Mouse (Mus musculus) monocyte, adult 59 days (primary cell): Measurements from ENCODE around the gene Arih2. TPM values are rescaled to one million over a fixed set of nuclear protein-coding genes. Genes with fewer than 3 reads are reported as not detected.

Experiments
- total RNA-seq, 2 experiments: library from RNA; stranded (reverse); gene quantifications; one replicate each; pipeline ENCODE4 v1.2.4; 2023

Arih2 gene
- 100 to 1,000 TPM; 119 to 166 TPM for total RNA-seq

GRCm38 (mm10) chr9:108648611-108649560 lies at the start of gene Arih2:
Arih2 (minus strand) TSS chr9:108649386.

GRCm38 (mm10) chr9:108689106-108689505 lies 39.9 kb upstream of the Arih2 start, which contains the start of gene Prkar2a:
Prkar2a (plus strand) TSS chr9:108689314.

GRCm38 (mm10) chr9:108661677-108662612 lies 12.8 kb upstream of the Arih2 start, which contains the start of gene Slc25a20:
Slc25a20 (plus strand) TSS chr9:108662088.

DNA sequence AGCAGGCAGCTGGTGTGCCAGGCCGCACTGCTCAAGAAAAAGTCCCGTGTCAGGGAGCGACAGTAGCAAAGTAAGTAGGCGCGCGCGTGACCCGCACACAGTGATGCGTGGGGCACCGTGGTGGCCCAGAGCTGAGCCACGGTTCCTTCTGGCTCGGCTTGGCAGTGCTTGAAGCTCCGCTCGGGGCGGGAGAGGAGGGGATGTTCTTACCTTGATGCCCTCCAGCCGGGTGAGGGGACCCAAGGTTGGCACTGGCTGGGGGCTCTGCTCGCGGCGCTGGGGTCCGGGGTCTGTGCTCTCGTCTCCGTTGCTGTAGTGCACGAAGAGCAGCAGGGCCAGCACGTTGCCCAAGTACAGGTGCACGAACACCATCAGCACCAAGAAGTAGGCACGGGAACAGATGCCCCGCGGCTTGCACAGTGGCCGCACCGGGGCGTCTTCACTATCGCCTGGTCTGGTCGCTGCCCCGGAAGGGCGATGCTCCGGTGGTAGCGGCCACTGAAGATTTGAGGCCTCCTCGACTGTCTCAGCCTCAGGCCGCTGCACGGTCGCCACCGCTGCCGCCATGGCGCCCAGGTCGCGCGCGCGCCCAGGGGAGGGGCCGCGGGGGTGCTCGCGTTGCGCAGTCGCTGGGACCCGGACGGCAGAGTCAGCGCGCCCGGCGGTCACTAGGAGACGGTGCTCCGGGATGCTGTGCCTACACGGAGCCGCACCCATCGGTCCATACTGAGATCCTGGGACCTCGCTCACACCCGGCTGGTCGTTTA lies 52.0 kb downstream of the Arih2 start, which contains the start of gene P4htm:
Gene P4htm, minus strand, starts transcription at position 670 of the 767 bp plus-strand sequence.

GRCm38 (mm10) chr9:108578545-108579343 lies 70.4 kb downstream of the Arih2 start, which contains the start of gene Wdr6:
Wdr6 (minus strand) TSS chr9:108578739.

DNA sequence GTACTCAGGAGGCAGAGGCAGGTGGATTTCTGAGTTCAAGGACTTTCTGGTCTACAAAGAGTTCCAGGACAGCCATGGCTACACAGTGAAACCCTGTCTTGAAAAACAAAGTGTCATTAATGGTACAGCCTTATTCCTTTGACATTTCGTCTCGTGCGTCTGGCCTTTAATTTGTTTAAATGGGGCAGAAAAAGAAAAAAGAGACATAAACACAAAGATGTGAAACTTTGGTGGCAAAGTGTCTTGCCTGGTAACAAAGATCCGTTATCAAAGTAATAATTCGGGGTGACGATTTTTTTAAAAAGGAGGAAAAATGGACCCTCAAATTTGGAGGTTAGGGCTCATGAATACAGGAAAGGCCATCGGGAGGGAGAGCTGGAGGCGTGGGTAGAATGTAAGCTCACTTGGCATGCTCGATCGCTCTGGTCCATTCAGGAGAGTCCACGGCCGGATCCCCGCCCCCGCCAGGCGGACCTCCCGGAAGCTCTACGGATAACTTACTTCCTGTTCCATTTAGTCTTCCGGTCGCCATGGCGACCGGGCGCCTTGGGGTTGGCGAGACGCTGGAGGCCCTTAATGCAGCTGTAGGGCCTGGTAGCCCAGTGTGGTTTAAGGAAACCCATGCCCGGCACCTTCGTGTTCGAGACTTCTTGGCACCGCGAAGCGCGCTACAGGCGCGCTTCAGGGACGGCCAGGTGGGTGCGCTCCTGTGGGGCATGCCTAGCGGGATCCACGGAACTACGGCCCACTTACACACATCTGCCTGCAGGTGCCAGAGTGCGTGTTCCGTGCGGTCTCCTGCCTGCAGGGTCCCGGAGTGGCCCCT lies 79.6 kb downstream of the Arih2 start, which contains the start of gene Dalrd3:
Gene Dalrd3, plus strand, starts transcription at position 506 of the 826 bp plus-strand sequence.

DNA sequence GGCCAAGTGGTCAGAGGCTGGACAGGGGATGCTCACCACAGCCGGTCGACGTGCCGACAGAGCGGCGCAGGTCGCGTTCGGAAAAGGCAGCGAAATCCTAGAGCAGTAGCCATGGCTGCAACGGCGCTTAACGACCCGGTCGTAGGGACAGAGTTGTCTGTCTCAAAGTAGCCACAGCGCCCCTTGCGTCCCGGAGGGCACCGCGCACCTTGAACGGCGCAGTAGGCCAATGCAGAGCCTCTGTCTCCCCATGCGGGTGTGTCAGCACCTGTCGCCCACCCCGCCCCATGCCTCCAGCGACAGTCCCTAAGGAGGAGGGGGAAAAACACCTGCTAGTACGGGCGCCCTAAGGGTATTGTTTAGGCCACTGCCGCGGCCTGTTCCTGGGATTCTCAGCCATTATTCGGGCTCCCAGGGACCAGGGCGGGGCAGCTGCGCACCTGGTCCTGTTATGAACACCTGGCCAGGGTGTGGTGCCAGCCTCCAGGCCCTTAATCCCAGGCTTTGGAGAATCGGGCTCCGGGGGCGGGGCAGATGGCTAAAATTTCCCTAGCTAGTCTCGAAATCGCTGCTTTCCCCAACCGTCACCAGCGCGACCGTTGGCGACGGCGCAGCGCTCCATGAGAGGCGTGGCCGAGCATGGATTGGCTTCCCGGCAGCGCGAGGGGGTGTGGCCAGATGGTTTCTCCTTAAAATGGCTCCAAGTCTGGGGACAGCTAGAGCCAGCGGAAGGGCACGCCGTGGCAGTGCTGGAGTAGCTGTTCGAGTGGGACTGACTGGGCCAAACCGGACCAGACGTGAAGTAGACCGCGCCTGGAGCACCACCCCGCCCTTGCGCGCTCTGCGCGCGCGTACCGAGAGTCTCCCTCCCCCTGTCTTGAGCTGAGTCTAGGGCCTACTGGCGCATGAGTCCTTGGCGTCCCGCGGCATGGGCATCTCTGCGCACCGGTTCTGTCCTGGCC lies 82.1 kb downstream of the Arih2 start, which contains the start of gene Ndufaf3:
Gene Ndufaf3, minus strand, starts transcription at position 620 of the 962 bp plus-strand sequence.

DNA sequence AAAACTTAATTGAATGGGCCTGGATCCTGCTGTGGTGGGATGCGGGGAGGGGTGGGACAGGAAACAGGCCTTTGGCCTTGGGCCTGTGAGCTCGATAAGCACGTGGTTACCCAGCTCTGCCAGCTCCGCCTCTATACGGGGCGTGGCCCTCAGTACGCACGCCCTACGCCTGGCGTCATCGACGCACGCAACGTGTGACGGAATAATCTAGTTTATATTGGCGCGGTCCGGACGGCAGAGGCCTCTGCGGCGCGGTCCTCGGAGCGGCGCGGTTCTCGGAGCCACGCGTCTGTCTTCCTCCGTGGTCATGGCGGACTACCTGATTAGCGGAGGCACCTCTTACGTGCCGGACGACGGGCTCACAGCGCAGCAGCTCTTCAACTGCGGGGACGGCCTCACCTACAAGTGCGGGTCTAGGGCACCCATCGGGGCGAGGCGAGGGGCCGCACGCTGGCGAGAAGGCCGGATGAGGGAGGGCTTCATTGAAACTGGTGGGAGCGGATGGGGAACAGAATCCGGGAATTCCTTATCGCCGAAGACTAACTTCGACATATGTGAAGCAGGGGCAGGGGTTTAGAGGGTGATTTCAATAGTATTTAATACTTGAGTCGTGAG lies 88.9 kb downstream of the Arih2 start, which contains the start of gene Impdh2:
Gene Impdh2, plus strand, starts transcription at position 60 of the 615 bp plus-strand sequence.

Other genes starting within 250 kb of the Arih2 start
- gene Ccdc36, start 220.9 kb downstream of the Arih2 start, total RNA-seq, result not detected
- not detected for gene BC048562, start 212.9 kb downstream of the Arih2 start, total RNA-seq
- 10 to 100 TPM; 16.6 to 24.8 TPM for gene Ccdc71, start 188.9 kb downstream of the Arih2 start, total RNA-seq
- 1 to 10 TPM; 1.7 to 1.8 TPM for gene Klhdc8b, start 187.8 kb downstream of the Arih2 start, total RNA-seq
- under 1 TPM; 0.36 to 1.00 TPM for gene Lamb2, start 169.7 kb downstream of the Arih2 start, total RNA-seq
- gene Usp19, start 158.8 kb downstream of the Arih2 start, total RNA-seq, result 100 to 1,000 TPM; 176 to 197 TPM
- gene Qars, start 141.7 kb downstream of the Arih2 start, total RNA-seq, result 100 to 1,000 TPM; 145 to 176 TPM
- 100 to 1,000 TPM; 142 to 149 TPM for gene Qrich1, start 132.6 kb downstream of the Arih2 start, total RNA-seq
- gene Impdh2, start 89.1 kb downstream of the Arih2 start, total RNA-seq, result 10 to 100 TPM; 93.4 to 98.0 TPM
- 10 to 100 TPM; 26.0 to 30.1 TPM for gene Ndufaf3, start 82.0 kb downstream of the Arih2 start, total RNA-seq
- 10 to 100 TPM; 33.7 to 38.3 TPM for gene Dalrd3, start 79.5 kb downstream of the Arih2 start, total RNA-seq
- 1 to 10 TPM; 3.8 to 4.3 TPM for gene Wdr6, start 70.6 kb downstream of the Arih2 start, total RNA-seq
- under 1 TPM in 1 of 2 experiments, not detected in 1; 0.67 TPM for gene P4htm, start 51.7 kb downstream of the Arih2 start, total RNA-seq
- 10 to 100 TPM; 28.1 to 30.7 TPM for gene Slc25a20, start 12.7 kb upstream of the Arih2 start, total RNA-seq
- 10 to 100 TPM; 21.8 to 27.1 TPM for gene Prkar2a, start 39.9 kb upstream of the Arih2 start, total RNA-seq
- gene Ip6k2, start 134.4 kb upstream of the Arih2 start, total RNA-seq, result 10 to 100 TPM; 28.4 to 30.1 TPM
- 10 to 100 TPM; 17.4 to 19.2 TPM for gene Nckipsd, start 159.0 kb upstream of the Arih2 start, total RNA-seq
- gene Celsr3, start 176.9 kb upstream of the Arih2 start, total RNA-seq, result 10 to 100 TPM; 23.3 to 26.8 TPM
- gene Slc26a6, start 203.9 kb upstream of the Arih2 start, total RNA-seq, result 10 to 100 TPM; 34.8 to 35.7 TPM